ENCODE assay signal across 12 mouse cellular contexts in the genomic region with DNA sequence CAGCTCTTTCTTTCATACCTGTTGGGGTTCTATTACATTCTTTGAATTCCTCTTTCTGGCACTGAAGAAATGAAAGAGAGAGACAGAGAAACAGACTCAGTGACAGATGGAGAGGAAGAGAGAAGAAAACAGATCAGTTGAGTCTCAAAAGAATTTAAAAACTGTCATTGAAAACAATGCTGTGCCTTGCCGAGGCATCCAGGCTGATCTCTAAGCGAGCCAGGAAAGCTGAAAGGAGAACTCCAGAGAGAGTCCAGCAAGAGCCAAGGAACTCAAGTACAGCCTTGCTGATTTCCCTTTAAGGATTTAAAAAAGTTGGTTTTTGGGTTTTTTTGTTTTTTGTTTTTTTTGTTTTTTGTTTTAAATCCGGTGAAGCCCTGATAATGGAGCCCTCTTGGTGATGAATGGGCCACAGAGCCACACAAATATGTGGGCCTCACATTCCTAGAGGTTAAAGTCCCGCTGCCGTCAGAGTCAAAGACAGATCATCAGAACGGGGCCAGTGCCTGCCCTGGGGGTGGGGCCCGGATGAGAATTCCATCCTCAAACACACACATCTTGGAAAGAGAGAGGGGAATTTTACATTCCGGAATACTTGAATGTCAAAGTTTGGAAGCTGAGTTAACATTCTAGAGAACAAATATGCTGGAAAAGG. TPM values are rescaled to one million over a fixed set of nuclear protein-coding genes. Genes with fewer than 3 reads are reported as not detected.
DNase-seq lines count a peak whose midpoint lies in the region; ATAC-seq and TF ChIP-seq lines count a peak whose summit lies in the region.
"Had no signal": no experiment of that assay in that cellular context is flagged by ENCODE, and none has a peak within 500 bp of the region (broad histone marks: within the 10 kb centered on the region; RNA-seq: fewer than 3 reads in every experiment).

No protein-coding gene starts in this region.

- no peaks in the 10 kb centered on the region for H3K27me3 ChIP-seq in forebrain, postnatal 0 days (ENCODE audit: insufficient read depth, low read length)
- H3K27me3 ChIP-seq in forebrain, embryonic 11.5 days (ENCODE audit: control insufficient read depth, insufficient read depth, low read length), result no peaks in the 10 kb centered on the region
- no peaks in the 10 kb centered on the region for H3K27me3 ChIP-seq in lung, embryonic 14.5 days (ENCODE audit: insufficient read depth, low read length)
- H3K27me3 ChIP-seq: forebrain, embryonic 12.5 days; hindbrain, embryonic 15.5 days; midbrain, embryonic 15.5 days had no signal

- H3K4me3 ChIP-seq in forebrain, postnatal 0 days (ENCODE audit: low read depth, low read length), result no peak overlapping the region
- no peak overlapping the region for H3K4me3 ChIP-seq in forebrain, embryonic 11.5 days (ENCODE audit: low read depth, low read length)
- H3K4me3 ChIP-seq in lung, embryonic 14.5 days (ENCODE audit: low read depth, low read length), result no peak overlapping the region
- H3K4me3 ChIP-seq: forebrain, embryonic 12.5 days; hindbrain, embryonic 15.5 days; midbrain, embryonic 15.5 days had no signal

- H3K4me1 ChIP-seq in forebrain, postnatal 0 days (ENCODE audit: insufficient read depth), result no peaks in the 10 kb centered on the region
- H3K4me1 ChIP-seq in forebrain, embryonic 11.5 days (replicated peaks; ENCODE audit: control insufficient read depth, insufficient read depth, low read length), result no peaks in the 10 kb centered on the region
- H3K4me1 ChIP-seq in lung, embryonic 14.5 days (ENCODE audit: insufficient read depth), result 0 out of 2 replicates have a peak, but pooled peaks cover 4% of the 10 kb centered on the region
- H3K4me1 ChIP-seq: hindbrain, embryonic 15.5 days had no signal

- H3K9me3 ChIP-seq in forebrain, postnatal 0 days (ENCODE audit: low read length), result no peaks in the 10 kb centered on the region
- no peaks in the 10 kb centered on the region for H3K9me3 ChIP-seq in forebrain, embryonic 11.5 days (ENCODE audit: control insufficient read depth, low read length)
- no peaks in the 10 kb centered on the region for H3K9me3 ChIP-seq in lung, embryonic 14.5 days (ENCODE audit: low read depth, low read length)
- H3K9me3 ChIP-seq: forebrain, embryonic 12.5 days; hindbrain, embryonic 15.5 days; midbrain, embryonic 15.5 days had no signal

- no peak for TF ChIP-seq CTCF in forebrain, postnatal 0 days (IDR thresholded peaks at IDR 0.05; ENCODE audit: low read depth)
- TF ChIP-seq CTCF in lung, embryonic 14.5 days (IDR thresholded peaks at IDR 0.05; ENCODE audit: low read depth), result no peak

- DNase-seq in forebrain, postnatal 0 days, result peak; percentile 10
- no peak for DNase-seq in forebrain, embryonic 11.5 days (ENCODE audit: low spot score)
- peak; percentile 63 for DNase-seq in lung, embryonic 14.5 days
- DNase-seq in lung, postnatal 25 days (ENCODE audit: low spot score), result no peak
- peak; percentile 35 to 58 for DNase-seq in gastrocnemius, postnatal 4 days (ENCODE audit: low spot score in 2 of 2)
- peak; percentile 66 for DNase-seq in mesoderm, embryonic 11.5 days (ENCODE audit: low read depth, low spot score)
- no peak for DNase-seq in layer of hippocampus, adult 18-20 months (ENCODE audit: low spot score in 2 of 2)
- DNase-seq: cerebellum, adult 2 months had no signal

- 18% methylated on average over 8 of the region's 8 CpGs for WGBS in forebrain, postnatal 0 days
- WGBS in forebrain, embryonic 11.5 days, result 25% methylated on average over 8 of the region's 8 CpGs
- WGBS in lung, embryonic 14.5 days, result 7% methylated on average over 8 of the region's 8 CpGs

- H3K36me3 ChIP-seq in forebrain, postnatal 0 days (ENCODE audit: insufficient read depth), result no peaks in the 10 kb centered on the region
- H3K36me3 ChIP-seq in forebrain, embryonic 11.5 days (ENCODE audit: control insufficient read depth, insufficient read depth, low read length), result no peaks in the 10 kb centered on the region
- H3K36me3 ChIP-seq in lung, embryonic 14.5 days (ENCODE audit: insufficient read depth), result no peaks in the 10 kb centered on the region
- H3K36me3 ChIP-seq: forebrain, embryonic 12.5 days; hindbrain, embryonic 15.5 days; midbrain, embryonic 15.5 days had no signal

- no peak overlapping the region for H3K4me2 ChIP-seq in forebrain, postnatal 0 days (ENCODE audit: low read depth)
- H3K4me2 ChIP-seq in forebrain, embryonic 11.5 days (ENCODE audit: low read depth, low read length, severe bottlenecking), result no peak overlapping the region
- H3K4me2 ChIP-seq in lung, embryonic 14.5 days, result peak overlapping the region; percentile 21
- H3K4me2 ChIP-seq: forebrain, embryonic 12.5 days; hindbrain, embryonic 15.5 days; midbrain, embryonic 15.5 days had no signal

- no peak for ATAC-seq in forebrain, postnatal 0 days
- ATAC-seq in forebrain, embryonic 11.5 days (replicated peaks; ENCODE audit: low FRiP score), result no peak
- ATAC-seq in lung, embryonic 14.5 days (ENCODE audit: insufficient read depth), result peak; percentile 64
- ATAC-seq in cerebellum, adult (ENCODE audit: insufficient number of reproducible peaks, low FRiP score, low TSS enrichment), result no peak
- ATAC-seq: midbrain, embryonic 15.5 days had no signal

- no peak overlapping the region for H3K9ac ChIP-seq in forebrain, postnatal 0 days
- H3K9ac ChIP-seq in forebrain, embryonic 11.5 days (ENCODE audit: low read length), result no peak overlapping the region
- H3K9ac ChIP-seq in lung, embryonic 14.5 days, result no peak overlapping the region
- H3K9ac ChIP-seq: forebrain, embryonic 12.5 days; hindbrain, embryonic 15.5 days; midbrain, embryonic 15.5 days had no signal

- no peak overlapping the region for H3K27ac ChIP-seq in forebrain, postnatal 0 days (ENCODE audit: low read depth, low read length)
- no peak overlapping the region for H3K27ac ChIP-seq in forebrain, embryonic 11.5 days (ENCODE audit: low read depth, low read length)
- H3K27ac ChIP-seq in lung, embryonic 14.5 days (ENCODE audit: low read depth), result peak overlapping the region; percentile 59
- H3K27ac ChIP-seq: forebrain, embryonic 12.5 days; hindbrain, embryonic 15.5 days; midbrain, embryonic 15.5 days had no signal

RNA-seq across cellular contexts. Expression of a gene that starts 11.2 kb away (rescaled TPM):
- 42.9 and 48.5 TPM in 2 replicates for total RNA-seq in forebrain, postnatal 0 days (2014; rRNA removed)
- polyA plus RNA-seq in forebrain, postnatal 0 days (2015; fragmentation: Nextera tagmentation; extraction: Ambion mirVana), result 13.7 and 15.6 TPM in 2 replicates
- polyA plus RNA-seq in forebrain, embryonic 11.5 days (2014; fragmentation: Nextera tagmentation; extraction: Ambion mirVana), result 20.7 and 22.2 TPM in 2 replicates
- 14.4 and 16.2 TPM in 2 replicates for polyA plus RNA-seq in lung, embryonic 14.5 days (2014; fragmentation: Nextera tagmentation; extraction: Ambion mirVana)
- 10 to 100 TPM; 53.0 to 53.5 TPM for total RNA-seq in gastrocnemius, postnatal 4 days (2021)
- 10 to 100 TPM; 67.8 to 69.6 TPM for total RNA-seq in layer of hippocampus, adult 18-20 months (2021)

RNA-seq across cellular contexts. Expression of a gene that starts 52.4 kb away (rescaled TPM):
- total RNA-seq in forebrain, postnatal 0 days (2014; rRNA removed), result 86.3 and 111 TPM in 2 replicates
- 117 and 146 TPM in 2 replicates for polyA plus RNA-seq in forebrain, postnatal 0 days (2015; fragmentation: Nextera tagmentation; extraction: Ambion mirVana)
- polyA plus RNA-seq in forebrain, embryonic 11.5 days (2014; fragmentation: Nextera tagmentation; extraction: Ambion mirVana), result 126 and 130 TPM in 2 replicates
- 131 and 133 TPM in 2 replicates for polyA plus RNA-seq in lung, embryonic 14.5 days (2014; fragmentation: Nextera tagmentation; extraction: Ambion mirVana)
- 10 to 100 TPM; 78.6 to 87.9 TPM for total RNA-seq in gastrocnemius, postnatal 4 days (2021)
- total RNA-seq in layer of hippocampus, adult 18-20 months (2021), result 100 to 1,000 TPM; 160 to 161 TPM

Comparison
In these comparisons a context has a peak if more than half of its experiments do, and no peak if none do; other contexts are left out.
1. DNase-seq: peak in forebrain, postnatal 0 days (single experiment), lung, embryonic 14.5 days (single experiment), gastrocnemius, postnatal 4 days (2 of 2) and mesoderm, embryonic 11.5 days (single experiment); none in forebrain, embryonic 11.5 days (single experiment), lung, postnatal 25 days (single experiment) and layer of hippocampus, adult 18-20 months (0 of 2).